Mouse (Mus musculus) telencephalon, adult 2 months (tissue): ENCODE data around the gene Hspa1a.
A peak's percentile ranks its signal among the peaks of the same experiment; 100 is the strongest.
"Not testable (repeated sequence)": the region's sequence is repeated elsewhere in the genome, so short reads cannot be mapped to it uniquely, and the experiment has no call there.

Source experiments
- DNase-seq: peaks from one replicate; pipeline ENCODE4 v3.0.0-alpha.2; 2011; ENCODE audit warnings: low read depth, low spot score

Hspa1a gene

DNA sequence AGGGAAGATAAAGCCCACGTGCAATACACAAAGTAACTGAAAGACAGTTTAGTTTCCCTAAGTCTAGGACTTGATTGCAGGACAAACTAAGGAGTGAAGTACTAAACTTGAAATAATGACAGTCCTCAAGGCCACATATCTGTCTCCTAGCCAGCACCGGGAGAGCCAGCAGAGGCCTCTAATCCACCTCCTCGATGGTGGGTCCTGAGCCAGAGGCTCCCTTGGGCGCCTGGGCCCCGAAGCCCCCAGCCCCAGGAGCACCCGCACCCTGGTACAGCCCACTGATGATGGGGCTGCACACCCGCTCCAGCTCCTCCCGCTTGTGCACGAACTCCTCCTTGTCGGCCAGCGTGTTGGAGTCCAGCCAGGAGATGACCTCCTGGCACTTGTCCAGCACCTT, 2.1 kb downstream of the Hspa1a start, which contains the start of gene Gm20481:
Gene Gm20481 (plus strand): TSS at position 91 of the 400 bp plus-strand sequence.
- DNase-seq: not testable (repeated sequence)

DNA sequence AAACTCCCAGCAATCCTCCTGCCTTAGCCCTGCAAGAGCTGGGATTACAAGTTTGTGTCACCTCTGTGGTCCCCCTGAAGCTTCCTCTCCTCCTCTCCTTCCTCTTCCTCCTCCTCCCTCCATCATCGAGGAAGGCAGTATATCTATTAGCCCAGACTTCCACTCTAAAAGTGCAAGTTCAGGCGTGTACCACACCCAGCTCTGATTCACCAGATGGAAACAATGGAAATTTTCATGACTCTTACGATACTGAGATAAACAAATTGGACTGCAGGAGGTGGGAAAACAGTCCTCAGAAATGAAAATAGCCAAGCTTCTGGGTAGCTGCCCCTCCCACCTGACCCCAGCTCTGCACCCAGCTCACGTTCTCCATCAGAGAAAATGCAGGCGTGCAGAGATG, 6.3 kb downstream of the Hspa1a start:
- DNase-seq: no peak

DNA sequence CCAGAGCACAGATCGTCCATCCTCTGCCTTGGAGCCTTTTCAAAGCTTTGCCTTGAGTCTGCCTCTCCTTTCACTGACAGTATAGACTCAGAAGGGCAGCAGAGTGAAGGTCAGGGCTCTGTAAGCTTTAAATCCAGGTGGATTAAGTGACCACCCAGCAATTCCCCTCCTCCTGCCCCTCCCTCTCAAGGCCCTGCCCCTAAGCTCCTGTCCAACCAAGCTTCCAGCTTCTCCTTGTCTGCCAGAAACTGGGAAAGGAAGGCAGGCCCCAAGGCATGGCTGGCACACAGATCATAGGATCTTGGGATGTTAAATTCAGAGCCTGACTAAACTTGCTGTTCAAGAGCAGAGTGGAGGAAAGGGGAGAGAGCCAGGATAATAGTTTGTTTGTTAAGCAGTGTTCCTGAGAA, 7.3 kb downstream of the Hspa1a start:
- DNase-seq: no peak

DNA sequence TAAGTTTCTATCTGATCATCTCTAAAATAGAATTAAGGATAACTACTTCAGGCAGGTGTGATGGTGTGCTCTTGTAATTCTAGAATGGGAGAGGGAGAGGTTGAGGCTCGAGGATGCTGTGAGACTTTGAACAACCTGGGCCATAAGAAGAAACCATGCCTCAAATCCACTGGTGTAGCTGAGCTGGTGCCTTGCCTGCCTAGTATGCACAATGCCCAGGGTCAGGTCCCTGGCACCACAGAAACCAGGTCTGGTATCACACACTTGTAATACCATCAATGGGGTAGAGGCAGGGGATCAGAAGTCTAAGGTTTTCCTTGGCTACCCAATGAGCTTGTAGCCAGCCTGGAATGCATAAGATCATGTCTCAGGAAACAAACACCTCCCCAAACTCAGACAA, 9.1 kb downstream of the Hspa1a start:
- DNase-seq: no peak

DNA sequence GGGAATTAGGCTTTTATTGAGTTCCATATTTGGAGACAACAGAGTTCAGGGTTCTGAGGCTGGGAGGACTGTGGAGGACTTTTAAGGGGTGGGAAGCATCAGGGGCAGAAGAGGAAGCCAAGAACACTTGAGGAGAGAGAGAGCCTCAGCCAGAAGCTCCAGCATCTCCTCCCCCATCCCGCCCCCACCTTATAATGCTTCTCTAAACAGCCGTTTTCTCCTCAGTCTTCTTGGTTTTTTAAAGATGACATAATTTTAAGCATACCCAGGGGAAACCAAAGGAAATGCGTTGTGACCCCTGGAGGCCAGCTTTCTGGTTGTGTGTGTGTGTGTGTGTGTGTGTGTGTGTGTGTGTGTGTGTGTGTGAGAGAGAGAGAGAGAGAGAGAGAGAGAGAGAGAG, 9.8 kb downstream of the Hspa1a start:
- no peak for DNase-seq

DNA sequence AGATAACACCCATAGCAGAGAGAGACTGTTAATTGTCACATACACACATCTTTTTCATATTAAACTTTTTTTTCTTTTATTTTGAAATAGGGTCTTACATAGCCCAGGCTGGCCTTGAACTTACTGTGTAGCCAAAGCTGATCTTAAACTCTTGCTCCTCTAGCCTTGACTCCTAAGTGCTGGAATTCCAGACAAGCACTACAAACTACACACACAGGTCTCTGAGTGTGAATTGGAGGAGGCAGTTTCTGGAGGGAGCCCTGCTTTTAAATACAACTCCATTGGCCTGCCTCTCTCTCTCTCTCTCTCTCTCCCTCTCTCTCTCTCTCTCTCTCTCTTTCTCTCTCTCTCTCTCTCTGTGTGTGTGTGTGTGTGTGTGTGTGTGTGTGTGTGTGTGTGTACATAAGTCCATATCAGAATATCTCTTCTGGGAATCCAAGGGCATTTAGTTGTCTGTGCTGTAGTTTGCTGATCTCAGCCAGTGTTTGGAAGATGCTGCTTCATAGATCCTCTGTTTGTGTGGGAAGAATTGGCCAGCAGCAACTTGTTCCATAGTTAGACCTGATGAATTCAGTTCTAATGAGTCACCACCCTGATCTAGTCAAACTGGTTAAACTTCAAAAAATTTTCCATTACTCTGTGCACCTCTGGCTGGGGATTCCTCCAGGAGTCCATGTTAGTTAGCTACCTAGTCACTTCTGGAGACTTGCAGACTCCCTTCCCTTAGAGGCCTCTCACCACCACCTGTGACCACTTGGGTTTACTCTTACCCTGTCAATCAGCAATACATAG, 11.1 kb downstream of the Hspa1a start:
- DNase-seq: no peak

DNA sequence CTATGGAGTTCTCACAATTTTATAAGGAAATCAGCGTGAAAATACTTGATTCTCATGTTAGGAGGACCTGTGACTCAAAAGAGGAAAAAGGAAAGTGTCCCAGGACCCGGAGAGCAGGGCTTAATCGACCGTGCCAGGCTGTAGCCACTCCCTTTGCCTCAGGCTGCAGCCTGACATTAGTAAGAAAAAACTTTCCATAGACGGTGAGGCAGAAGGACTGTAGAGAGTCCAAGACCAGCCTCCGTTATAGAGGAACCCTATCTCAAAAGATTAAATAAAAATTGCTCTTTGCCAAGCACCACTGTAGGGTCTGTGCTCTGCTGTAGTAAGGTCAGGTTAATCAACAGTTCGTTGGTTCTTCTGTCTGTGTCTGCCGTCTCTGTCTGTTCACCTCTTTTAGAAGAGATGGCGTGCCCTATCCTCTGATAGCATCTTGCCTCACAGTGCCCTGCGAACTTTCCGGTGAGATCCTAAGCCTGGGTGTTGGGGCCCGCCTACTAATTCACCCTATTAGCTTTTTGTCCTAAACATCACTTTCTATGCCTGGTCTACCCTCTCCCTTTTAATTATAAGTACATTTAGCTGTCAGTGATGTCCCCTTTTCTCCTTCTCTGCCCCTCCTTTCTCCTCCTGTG, 12.0 kb downstream of the Hspa1a start:
- no peak for DNase-seq

DNA sequence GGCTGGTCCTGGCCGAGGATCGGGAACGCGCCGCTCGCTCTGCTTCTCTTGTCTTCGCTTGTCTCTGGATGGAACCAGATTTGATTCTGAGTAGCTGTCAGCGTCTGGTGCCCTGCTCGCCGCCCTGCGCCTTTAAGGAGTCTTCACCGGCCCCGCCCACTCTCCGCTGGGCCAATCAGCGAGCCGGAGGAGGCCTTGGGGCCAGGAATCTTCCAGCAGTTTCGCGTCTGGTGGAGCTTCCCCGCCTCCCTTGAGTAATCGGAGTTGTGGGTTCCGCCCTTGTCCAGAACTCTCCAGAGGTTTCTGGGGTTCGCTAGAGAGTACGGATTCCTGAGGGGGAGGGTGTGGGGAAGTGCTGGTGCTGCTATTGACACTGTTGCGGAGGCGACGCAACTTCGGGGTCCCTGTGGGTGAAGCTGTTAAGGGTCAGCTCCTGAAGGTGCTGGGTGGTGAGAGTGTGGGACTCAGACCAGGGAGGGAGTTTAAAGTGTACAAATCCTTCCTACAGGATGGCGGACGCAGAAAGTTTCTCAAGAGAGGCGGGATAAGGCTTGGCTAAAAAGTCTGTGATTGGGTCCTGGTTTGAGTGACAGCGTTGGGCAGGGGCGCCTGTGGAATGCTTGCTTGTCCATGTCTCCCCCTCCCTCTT, 12.7 kb downstream of the Hspa1a start, which contains the start of gene Hspa1b:
Gene Hspa1b (minus strand): TSS at position 109 of the 649 bp plus-strand sequence.
- DNase-seq: not testable (repeated sequence)

DNA sequence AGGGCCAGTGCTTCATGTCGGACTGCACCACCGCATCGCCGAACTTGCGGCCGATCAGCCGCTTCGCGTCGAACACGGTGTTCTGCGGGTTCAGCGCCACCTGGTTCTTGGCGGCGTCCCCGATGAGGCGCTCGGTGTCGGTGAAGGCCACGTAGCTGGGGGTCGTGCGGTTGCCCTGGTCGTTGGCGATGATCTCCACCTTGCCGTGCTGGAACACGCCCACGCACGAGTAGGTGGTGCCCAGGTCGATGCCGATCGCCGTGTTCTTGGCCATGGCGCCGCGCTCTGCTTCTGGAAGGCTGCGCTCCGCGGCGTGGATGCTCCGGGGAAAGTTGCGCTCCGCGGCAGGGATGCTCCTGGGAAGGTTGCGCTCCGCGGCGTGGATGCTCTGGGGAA, 13.2 kb downstream of the Hspa1a start:
- not testable (repeated sequence) for DNase-seq

DNA sequence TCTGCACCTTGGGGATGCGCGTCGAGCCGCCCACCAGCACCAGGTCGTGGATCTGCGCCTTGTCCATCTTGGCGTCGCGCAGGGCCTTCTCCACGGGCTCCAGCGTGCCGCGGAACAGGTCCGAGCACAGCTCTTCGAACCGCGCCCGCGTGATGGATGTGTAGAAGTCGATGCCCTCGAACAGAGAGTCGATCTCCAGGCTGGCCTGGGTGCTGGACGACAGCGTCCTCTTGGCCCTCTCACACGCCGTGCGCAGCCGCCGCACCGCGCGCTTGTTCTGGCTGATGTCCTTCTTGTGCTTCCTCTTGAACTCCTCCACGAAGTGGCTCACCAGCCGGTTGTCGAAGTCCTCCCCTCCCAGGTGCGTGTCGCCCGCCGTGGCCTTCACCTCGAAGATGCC, 14.0 kb downstream of the Hspa1a start:
- not testable (repeated sequence) for DNase-seq

DNA sequence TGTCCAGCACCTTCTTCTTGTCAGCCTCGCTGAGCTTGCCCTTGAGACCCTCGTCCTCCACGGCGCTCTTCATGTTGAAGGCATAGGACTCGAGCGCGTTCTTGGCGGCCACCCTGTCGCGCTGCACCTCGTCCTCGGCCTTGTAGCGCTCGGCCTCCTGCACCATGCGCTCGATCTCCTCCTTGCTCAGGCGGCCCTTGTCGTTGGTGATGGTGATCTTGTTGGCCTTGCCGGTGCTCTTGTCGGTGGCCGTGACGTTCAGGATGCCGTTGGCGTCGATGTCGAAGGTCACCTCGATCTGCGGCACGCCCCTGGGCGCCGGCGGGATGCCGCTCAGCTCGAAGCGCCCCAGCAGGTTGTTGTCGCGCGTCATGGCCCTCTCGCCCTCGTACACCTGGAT, 14.7 kb downstream of the Hspa1a start:
- not testable (repeated sequence) for DNase-seq

DNA sequence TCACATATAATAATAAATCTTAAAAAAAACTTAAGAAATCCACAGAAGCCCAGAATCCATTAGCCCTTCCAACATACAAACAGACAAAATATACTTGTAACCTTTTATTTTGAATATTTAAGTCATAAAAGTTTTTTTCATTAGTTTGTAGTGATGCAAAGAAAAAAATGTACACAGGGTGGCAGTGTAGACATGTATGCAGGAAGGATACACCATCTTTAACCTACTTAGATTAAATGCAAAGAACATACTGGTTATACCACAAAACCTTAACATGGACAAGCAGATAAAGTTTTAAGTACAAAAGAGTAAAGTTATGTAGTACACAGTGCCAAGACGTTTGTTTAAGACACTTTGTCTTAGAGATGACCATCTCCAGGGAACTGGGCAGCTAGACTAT, 15.6 kb downstream of the Hspa1a start:
- no peak for DNase-seq

DNA sequence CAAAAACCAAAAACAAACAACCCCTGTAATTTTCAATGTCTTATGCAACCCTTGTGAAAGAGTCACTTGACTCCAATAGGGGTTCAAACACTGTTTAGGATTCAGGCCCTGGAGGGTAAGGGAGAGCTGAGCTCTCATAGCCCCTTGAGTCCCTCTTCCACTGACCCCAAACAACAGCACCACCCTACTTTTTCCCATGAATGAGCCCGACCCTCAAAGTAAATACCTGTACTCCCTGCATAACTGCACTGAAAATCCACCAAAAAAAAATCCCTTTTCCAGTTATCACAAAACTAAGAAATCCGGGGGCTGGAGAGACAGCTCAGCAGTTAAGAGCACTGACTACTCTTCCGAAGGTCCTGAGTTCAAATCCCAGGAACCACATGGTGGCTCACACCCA, 16.1 kb downstream of the Hspa1a start:
- no peak for DNase-seq

DNA sequence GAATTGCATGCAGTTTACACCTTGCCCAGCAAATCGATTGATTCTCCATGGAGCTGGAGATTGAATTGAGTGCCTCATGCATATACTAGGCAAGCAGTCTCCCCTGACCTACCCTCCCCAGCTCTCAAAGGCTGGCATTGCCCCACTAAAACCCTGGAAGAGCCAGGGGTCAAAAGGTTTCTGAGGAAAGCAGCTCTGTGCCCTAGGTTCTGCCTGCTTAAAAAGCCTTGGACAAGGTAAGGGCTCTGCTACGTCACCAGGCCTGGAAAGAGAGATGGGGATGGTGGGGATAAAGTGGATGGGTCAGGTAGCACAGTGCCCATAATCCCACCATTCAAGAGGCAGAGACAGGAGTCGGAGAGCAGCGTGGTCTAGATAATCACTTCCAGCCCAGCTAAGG, 17.1 kb downstream of the Hspa1a start:
- DNase-seq: no peak

DNA sequence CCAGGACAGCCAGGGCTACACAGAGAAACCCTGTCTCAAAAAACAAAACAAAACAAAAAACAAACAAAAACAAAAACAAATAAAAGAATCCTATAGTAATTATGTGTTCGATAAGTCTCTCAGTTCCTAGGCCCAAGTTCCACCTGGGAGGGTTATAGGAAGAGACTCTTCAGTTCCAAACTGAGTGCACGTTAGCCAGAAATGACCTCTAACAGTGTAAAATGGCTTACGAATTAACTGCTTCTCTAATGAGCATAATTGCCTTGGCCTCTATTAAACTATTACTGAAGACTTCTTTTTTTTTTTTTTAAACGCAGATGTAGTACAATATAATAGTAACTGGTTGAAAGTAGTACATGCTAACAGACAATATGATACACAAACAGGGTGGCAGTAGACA, 18.1 kb downstream of the Hspa1a start:
- DNase-seq: no peak

DNA sequence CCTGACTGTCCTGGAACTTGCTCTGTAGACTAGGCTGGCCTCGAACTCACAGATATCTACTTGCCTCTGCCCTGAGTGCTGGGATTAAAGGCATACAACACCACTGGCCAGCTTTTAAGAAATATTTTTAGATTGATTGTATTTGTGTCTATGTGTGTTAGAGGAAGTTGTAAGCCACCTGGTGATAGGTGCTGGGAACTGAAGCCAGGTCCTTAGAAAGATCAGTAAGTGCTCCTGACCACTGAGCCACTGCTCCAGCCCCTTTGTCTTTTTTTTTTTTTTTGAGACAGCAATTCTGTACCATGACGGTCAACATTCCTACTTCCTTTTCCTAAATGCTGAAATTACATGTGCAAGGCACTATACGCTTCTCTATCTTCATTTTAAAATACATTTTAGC, 18.7 kb downstream of the Hspa1a start:
- DNase-seq: no peak

DNA sequence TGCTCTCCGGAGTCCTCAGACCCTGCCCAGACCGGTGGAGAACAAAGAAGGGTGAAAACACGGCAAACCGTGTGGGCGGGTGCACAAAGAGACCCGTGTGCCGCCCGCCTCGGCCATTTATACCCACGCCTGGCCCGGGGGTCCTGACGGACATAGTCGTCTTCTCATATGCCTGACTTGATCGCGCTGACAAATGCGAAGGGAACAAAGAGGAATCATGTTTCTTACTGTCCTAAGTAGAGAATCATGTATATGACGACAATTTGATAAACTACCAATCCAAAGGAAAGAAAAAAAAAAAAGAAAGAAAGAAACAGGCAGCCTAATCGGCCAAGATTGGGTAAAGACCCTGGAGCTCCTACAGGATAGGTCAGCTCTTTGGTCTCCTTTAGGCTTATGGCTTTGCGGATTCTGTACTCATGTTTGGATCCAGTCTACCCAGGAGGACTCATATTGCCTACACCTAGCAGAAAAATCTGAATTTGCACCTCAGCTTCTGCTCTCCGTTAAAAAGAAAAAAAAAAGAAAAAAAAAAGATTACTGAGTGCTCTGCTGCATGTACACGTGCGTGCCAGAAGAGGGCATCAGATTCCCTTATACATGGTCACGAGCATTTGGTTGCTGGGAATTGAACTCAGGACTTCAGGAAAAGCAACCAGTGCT, 19.4 kb downstream of the Hspa1a start:
- peak; percentile 79 for DNase-seq

DNA sequence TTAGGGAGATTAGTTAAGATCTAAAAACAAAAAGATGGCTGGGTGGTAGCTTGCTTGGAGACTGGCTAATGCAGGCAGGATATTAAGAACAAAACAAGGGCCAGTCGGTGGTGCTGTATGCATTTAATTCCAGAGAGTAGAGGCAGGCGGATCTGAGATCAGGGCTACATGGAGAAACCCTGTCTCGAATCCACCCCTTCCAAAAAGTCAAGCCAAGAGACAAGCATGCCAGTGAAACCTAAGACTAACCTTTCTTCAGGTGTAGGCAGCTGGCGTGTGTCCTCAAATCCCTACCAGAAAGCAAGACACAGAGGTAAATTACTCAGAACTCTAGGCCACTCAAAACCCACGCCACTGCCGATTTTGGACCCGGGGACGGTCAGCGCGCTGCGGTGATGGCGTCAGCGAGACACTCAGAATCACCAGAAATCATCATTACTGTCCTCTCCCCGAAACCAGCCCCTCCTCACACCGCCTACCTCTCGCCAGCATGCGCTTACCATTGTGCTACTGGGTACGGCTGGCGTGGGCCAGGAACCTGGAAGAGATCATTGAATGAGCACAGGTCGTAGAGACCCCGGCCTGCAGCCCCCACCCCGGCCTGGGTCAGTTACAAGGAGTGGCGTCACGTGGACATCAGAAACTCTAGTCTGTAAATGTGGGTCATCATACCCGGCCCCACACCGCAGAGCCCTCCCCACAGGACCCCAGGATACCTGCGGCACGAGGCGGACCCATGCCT, 20.1 kb downstream of the Hspa1a start:
- no peak for DNase-seq

DNA sequence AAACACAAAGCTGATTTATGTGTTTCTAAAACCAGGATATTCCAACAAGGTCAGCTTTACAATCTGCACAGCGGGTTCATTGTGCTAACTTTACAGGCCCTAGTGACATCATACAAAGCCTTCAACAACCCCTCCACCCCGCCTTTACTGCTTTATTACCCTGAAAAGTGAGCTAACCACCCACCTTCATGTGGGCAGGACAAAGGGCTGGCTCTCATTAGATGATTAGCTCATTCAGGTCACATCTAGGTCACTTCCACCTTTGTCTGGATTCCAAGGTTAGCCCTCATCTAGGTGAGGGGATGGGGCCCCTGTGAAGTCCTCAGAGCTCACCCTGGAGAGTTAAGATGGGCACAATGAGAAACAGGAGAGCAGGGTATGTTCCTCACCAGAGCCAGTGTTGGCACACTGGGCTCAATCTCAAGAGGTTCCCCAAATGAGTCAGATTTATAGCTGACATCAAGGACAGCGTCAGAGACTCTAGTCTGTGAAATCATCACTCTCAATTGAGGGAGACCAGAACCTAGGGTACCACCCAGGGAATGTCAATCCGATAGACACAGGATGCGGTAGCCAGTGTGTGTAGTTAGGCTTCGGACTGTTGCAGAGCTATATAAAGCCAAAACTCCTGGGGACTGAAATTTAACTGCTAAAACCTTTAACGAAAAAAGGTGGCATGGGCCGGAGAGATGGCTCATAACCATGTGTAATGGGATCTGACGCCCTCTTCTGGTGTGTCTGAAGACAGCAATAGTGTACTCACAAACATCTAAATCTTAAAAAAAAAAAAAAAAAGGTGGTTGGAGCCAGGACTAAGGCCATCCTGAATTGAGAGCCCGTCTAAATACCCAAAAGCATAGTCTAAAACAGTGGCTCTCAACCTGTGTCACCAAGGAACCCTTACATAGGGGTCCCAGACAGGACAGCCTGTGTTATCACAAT, 21.2 kb downstream of the Hspa1a start:
- DNase-seq: no peak

DNA sequence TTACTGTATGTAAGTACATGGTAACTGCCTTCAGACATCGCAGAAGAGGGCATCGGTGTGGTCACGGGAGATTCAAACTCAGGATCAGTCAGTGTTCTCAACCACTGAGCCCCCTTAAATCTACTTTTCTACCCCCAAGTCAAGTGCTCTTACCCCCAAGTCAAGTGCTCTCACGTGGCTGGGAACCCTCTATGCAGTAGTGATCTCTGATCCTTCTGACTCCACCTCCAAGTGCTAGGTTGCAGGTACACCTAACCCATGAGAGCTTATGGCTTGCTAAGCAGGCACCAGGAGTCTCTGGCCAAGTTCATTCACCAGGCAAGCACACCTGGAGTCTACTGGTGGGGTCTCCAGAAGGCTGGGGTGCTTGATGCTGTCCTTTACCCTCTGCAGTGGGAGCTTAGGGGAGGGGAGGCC, 22.4 kb downstream of the Hspa1a start:
- DNase-seq: no peak
